Mouse (Mus musculus): Measurements from ENCODE around the gene Slc10a4. TPM values are rescaled to one million over a fixed set of nuclear protein-coding genes. Genes with fewer than 3 reads are reported as not detected.
"Not testable (repeated sequence)": the region's sequence is repeated elsewhere in the genome, so short reads cannot be mapped to it uniquely, and the experiment has no call there.

Gene Slc10a4
- polyA plus RNA-seq, 1 experiment from 2014 or later = 30.4 TPM

- Histone ChIP-seq H3K9me3 (no peaks in the 10 kb centered on the region), H3K4me2 (no peak overlapping the region), H3K27ac (no peak overlapping the region), H3K4me1 (replicated peaks) (peaks cover 25% of the 10 kb centered on the region), H3K27me3 (no peaks in the 10 kb centered on the region), H3K9ac (no peak overlapping the region), H3K4me3 (no peak overlapping the region), H3K36me3 (no peaks in the 10 kb centered on the region)
- ATAC-seq (ENCODE audit: low FRiP score) = no peak
- 23% methylated on average over 8 of the region's 8 CpGs for WGBS
These were observed 12.3 kb upstream of the Slc10a4 start for GRCm38 (mm10) chr5:72994424-72994823.

GRCm38 (mm10) chr5:72994928-72995327 lies 11.8 kb upstream of the Slc10a4 start:
- Histone ChIP-seq H3K9ac (no peak overlapping the region), H3K36me3 (no peaks in the 10 kb centered on the region), H3K4me3 (no peak overlapping the region), H3K27me3 (no peaks in the 10 kb centered on the region), H3K27ac (no peak overlapping the region), H3K4me2 (no peak overlapping the region), H3K4me1 (replicated peaks) (peaks cover 23% of the 10 kb centered on the region), H3K9me3 (no peaks in the 10 kb centered on the region)
- WGBS = 44% methylated on average over 2 of the region's 2 CpGs
- ATAC-seq (ENCODE audit: low FRiP score) = no peak

- Histone ChIP-seq H3K4me3 (no peak overlapping the region), H3K27ac (peak overlapping the region; percentile 30), H3K9me3 (no peaks in the 10 kb centered on the region), H3K27me3 (no peaks in the 10 kb centered on the region), H3K4me2 (peak overlapping the region; percentile 29), H3K4me1 (replicated peaks) (peaks cover 19% of the 10 kb centered on the region), H3K9ac (no peak overlapping the region), H3K36me3 (no peaks in the 10 kb centered on the region)
- WGBS = 15% methylated on average over 10 of the region's 10 CpGs
- ATAC-seq (ENCODE audit: low FRiP score) = peak; percentile 43; the same call in 1 of the 2 replicates
These were observed 11.3 kb upstream of the Slc10a4 start for GRCm38 (mm10) chr5:72995379-72995778.

- H3K9ac ChIP-seq; H3K36me3 ChIP-seq; H3K4me3 ChIP-seq; H3K27ac ChIP-seq; H3K27me3 ChIP-seq; H3K9me3 ChIP-seq; ATAC-seq (ENCODE audit: low FRiP score); H3K4me2 ChIP-seq: not testable (repeated sequence)
- peaks cover 11% of the 10 kb centered on the region for H3K4me1 ChIP-seq (replicated peaks)
- 94% methylated on average over 1 of the region's 1 CpGs for WGBS
These were observed 8.1 kb upstream of the Slc10a4 start for GRCm38 (mm10) chr5:72998546-72998945.

GRCm38 (mm10) chr5:73004046-73004445 lies 2.6 kb upstream of the Slc10a4 start:
- H3K36me3 ChIP-seq = no peaks in the 10 kb centered on the region
- no peak overlapping the region for H3K9ac ChIP-seq
- peaks cover 6% of the 10 kb centered on the region for H3K4me1 ChIP-seq (replicated peaks)
- H3K4me2 ChIP-seq = no peak overlapping the region
- H3K27ac ChIP-seq = no peak overlapping the region
- no peak for ATAC-seq (ENCODE audit: low FRiP score)
- no peaks in the 10 kb centered on the region for H3K9me3 ChIP-seq
- peaks cover 31% of the 10 kb centered on the region for H3K27me3 ChIP-seq
- WGBS = 91% methylated on average over 5 of the region's 5 CpGs
- no peak overlapping the region for H3K4me3 ChIP-seq

GRCm38 (mm10) chr5:73007582-73007959 lies 888 bp downstream of the Slc10a4 start:
- peak overlapping the region; percentile 50 for H3K4me3 ChIP-seq
- H3K4me2 ChIP-seq = peak overlapping the region; percentile 69
- peaks cover 6% of the 10 kb centered on the region for H3K4me1 ChIP-seq (replicated peaks)
- peak overlapping the region; percentile 76; the same call in 1 of the 2 replicates for H3K9ac ChIP-seq
- no peak overlapping the region for H3K27ac ChIP-seq
- ATAC-seq (ENCODE audit: low FRiP score) = peak; percentile 33; the same call in 1 of the 2 replicates
- 37% methylated on average over 5 of the region's 5 CpGs for WGBS
- H3K9me3 ChIP-seq = no peaks in the 10 kb centered on the region
- H3K27me3 ChIP-seq = peaks cover 35% of the 10 kb centered on the region
- H3K36me3 ChIP-seq = no peaks in the 10 kb centered on the region

- not testable (repeated sequence) for ATAC-seq (ENCODE audit: low FRiP score); H3K9ac ChIP-seq; H3K36me3 ChIP-seq; H3K9me3 ChIP-seq; H3K27ac ChIP-seq; H3K4me1 ChIP-seq (replicated peaks); H3K4me3 ChIP-seq
- Histone ChIP-seq H3K27me3 (peaks cover 40% of the 10 kb centered on the region), H3K4me2 (0 out of 2 replicates have a peak overlapping the region, but pooled peaks have one; percentile 69)
- WGBS = 47% methylated on average over 8 of the region's 8 CpGs
These were observed 1.5 kb downstream of the Slc10a4 start for GRCm38 (mm10) chr5:73008230-73008629.

- not testable (repeated sequence) for H3K9ac ChIP-seq; H3K27ac ChIP-seq; H3K4me2 ChIP-seq; H3K9me3 ChIP-seq; H3K4me3 ChIP-seq; ATAC-seq (ENCODE audit: low FRiP score); H3K36me3 ChIP-seq
- 91% methylated on average over 15 of the region's 16 CpGs for WGBS
- Histone ChIP-seq H3K4me1 (replicated peaks) (peaks cover 12% of the 10 kb centered on the region), H3K27me3 (peaks cover 48% of the 10 kb centered on the region)
These were observed 5.1 kb downstream of the Slc10a4 start for GRCm38 (mm10) chr5:73011806-73012205.

GRCm38 (mm10) chr5:73012884-73013610 lies 6.4 kb downstream of the Slc10a4 start:
- H3K4me3 ChIP-seq = peak overlapping the region; percentile 42
- not testable (repeated sequence) for H3K27ac ChIP-seq; H3K9ac ChIP-seq; H3K9me3 ChIP-seq; H3K4me1 ChIP-seq (replicated peaks); H3K36me3 ChIP-seq
- peaks cover 39% of the 10 kb centered on the region for H3K27me3 ChIP-seq
- WGBS = 19% methylated on average over 25 of the region's 27 CpGs
- ATAC-seq (ENCODE audit: low FRiP score) = peak; percentile 70
- peak overlapping the region; percentile 68 for H3K4me2 ChIP-seq

- ATAC-seq (ENCODE audit: low FRiP score) = peak; percentile 70
- H3K9ac ChIP-seq = peak overlapping the region; percentile 68
- peak overlapping the region; percentile 42 for H3K4me3 ChIP-seq
- not testable (repeated sequence) for H3K4me1 ChIP-seq (replicated peaks); H3K27ac ChIP-seq; H3K9me3 ChIP-seq; H3K36me3 ChIP-seq
- 2% methylated on average over 40 of the region's 65 CpGs for WGBS
- H3K4me2 ChIP-seq = peak overlapping the region; percentile 68
- peaks cover 32% of the 10 kb centered on the region for H3K27me3 ChIP-seq
These were observed 7.1 kb downstream of the Slc10a4 start for GRCm38 (mm10) chr5:73013611-73014287.

GRCm38 (mm10) chr5:73014745-73015144 lies 8.1 kb downstream of the Slc10a4 start:
- Histone ChIP-seq H3K9ac (no peak overlapping the region), H3K27ac (no peak overlapping the region), H3K9me3 (no peaks in the 10 kb centered on the region), H3K36me3 (no peaks in the 10 kb centered on the region), H3K4me3 (no peak overlapping the region), H3K27me3 (peaks cover 32% of the 10 kb centered on the region), H3K4me1 (replicated peaks) (peaks cover 9% of the 10 kb centered on the region), H3K4me2 (no peak overlapping the region)
- 37% methylated on average over 9 of the region's 9 CpGs for WGBS
- ATAC-seq (ENCODE audit: low FRiP score) = no peak

- Histone ChIP-seq H3K9me3 (no peaks in the 10 kb centered on the region), H3K4me3 (no peak overlapping the region), H3K27ac (no peak overlapping the region), H3K36me3 (peaks cover 53% of the 10 kb centered on the region), H3K4me2 (no peak overlapping the region), H3K9ac (no peak overlapping the region), H3K27me3 (no peaks in the 10 kb centered on the region), H3K4me1 (replicated peaks) (no peaks in the 10 kb centered on the region)
- WGBS = 93% methylated on average over 13 of the region's 13 CpGs
- ATAC-seq (ENCODE audit: low FRiP score) = no peak
These were observed 17.1 kb downstream of the Slc10a4 start for GRCm38 (mm10) chr5:73023801-73024200.

- no peak overlapping the region for H3K27ac ChIP-seq
- no peaks in the 10 kb centered on the region for H3K27me3 ChIP-seq
- ATAC-seq (ENCODE audit: low FRiP score) = no peak
- no peaks in the 10 kb centered on the region for H3K4me1 ChIP-seq (replicated peaks)
- no peak overlapping the region for H3K4me2 ChIP-seq
- H3K9me3 ChIP-seq = no peaks in the 10 kb centered on the region
- no peak overlapping the region for H3K4me3 ChIP-seq
- H3K36me3 ChIP-seq = peaks cover 81% of the 10 kb centered on the region
- 86% methylated on average over 13 of the region's 13 CpGs for WGBS
- no peak overlapping the region for H3K9ac ChIP-seq
These were observed 22.0 kb downstream of the Slc10a4 start for GRCm38 (mm10) chr5:73028646-73029045.

Data from hindbrain, embryonic 13.5 days (tissue).